Mouse (Mus musculus) liver, postnatal 0 days (tissue): ENCODE measurements around the gene Mapk1ip1. TPM values are rescaled to one million over a fixed set of nuclear protein-coding genes. Genes with fewer than 3 reads are reported as not detected.

Experiments
- ATAC-seq: fragments of 200-750 bp; cut with Nextera tagmentation; 2 replicates; pipeline ENCODE4 v1.8.0; 2017; ENCODE audit warnings: mild to moderate bottlenecking, moderate library complexity
- DNase-seq: peaks from one replicate; pipeline ENCODE4 v3.0.0-alpha.2; 2016
- H3K27ac ChIP-seq: fragments of 300-500 bp; sonication (generic); 2 replicates; pipeline ENCODE4 v1.5.1; 2014; ENCODE audit warnings: antibody characterized with exemption, moderate library complexity, mild to moderate bottlenecking, low read depth
- H3K27me3 ChIP-seq: fragments of 300-500 bp; sonication (generic); 2 replicates; pipeline ENCODE4 v1.6.1; 2014; ENCODE audit warnings: low read length, control low read depth, mixed read lengths; ENCODE audit not compliant: insufficient read depth
- H3K36me3 ChIP-seq: fragments of 300-500 bp; sonication (generic); replicated peaks from 2 replicates; pipeline ENCODE4 v1.6.1; 2014; ENCODE audit warnings: mild to moderate bottlenecking, control low read depth, low read length, moderate library complexity, mixed read lengths; ENCODE audit not compliant: insufficient read depth
- H3K4me1 ChIP-seq: fragments of 300-500 bp; sonication (generic); 2 replicates; pipeline ENCODE4 v1.6.1; 2014; ENCODE audit warnings: antibody characterized with exemption, mild to moderate bottlenecking, control low read depth; ENCODE audit not compliant: insufficient read depth
- H3K4me2 ChIP-seq: fragments of 300-500 bp; sonication (generic); 2 replicates; pipeline ENCODE4 v1.6.1; 2014; ENCODE audit warnings: low read depth, mild to moderate bottlenecking, low read length, moderate library complexity, mixed read lengths
- H3K4me3 ChIP-seq: fragments of 300-500 bp; sonication (generic); 2 replicates; pipeline ENCODE4 v1.5.1; 2014; ENCODE audit warnings: low read depth, low read length
- H3K9ac ChIP-seq: fragments of 300-500 bp; sonication (generic); replicated peaks from 2 replicates; pipeline ENCODE4 v1.6.1; 2014; ENCODE audit warnings: mild to moderate bottlenecking, moderate library complexity
- H3K9me3 ChIP-seq: fragments of 300-500 bp; sonication (generic); 2 replicates; pipeline ENCODE4 v1.6.1; 2016; ENCODE audit warnings: mild to moderate bottlenecking, control low read depth, low read length, mixed read lengths
- CTCF ChIP-seq: sonication (generic); IDR thresholded peaks from 2 replicates; pipeline ENCODE4 v1.5.1; 2016; ENCODE audit warnings: antibody characterized with exemption, low read depth
- EP300 ChIP-seq: IDR thresholded peaks from 2 replicates; pipeline ENCODE4 v1.6.1; 2016; ENCODE audit warnings: antibody characterized with exemption, low read depth, mild to moderate bottlenecking
- WGBS: fragments of 180-500 bp; shearing (Covaris S2); extraction: QIAGEN DNeasy Blood & Tissue Kit; methylation state at CpG from one replicate; pipeline ENCODE4 v1.1.7; 2014; ENCODE audit not compliant: insufficient replicate concordance; 5-methylcytosine and 5-hydroxymethylcytosine counted together
- polyA plus RNA-seq: library from polyadenylated mRNA; unstranded; fragments of >200 nt; fragmentation: Nextera tagmentation; extraction: Ambion mirVana; gene quantifications from 2 replicates; pipeline ENCODE4 v1.2.1, GENCODE M21; 2015

Gene Mapk1ip1
- polyA plus RNA-seq, 1 experiment from 2014 or later: 5.5 TPM

DNA sequence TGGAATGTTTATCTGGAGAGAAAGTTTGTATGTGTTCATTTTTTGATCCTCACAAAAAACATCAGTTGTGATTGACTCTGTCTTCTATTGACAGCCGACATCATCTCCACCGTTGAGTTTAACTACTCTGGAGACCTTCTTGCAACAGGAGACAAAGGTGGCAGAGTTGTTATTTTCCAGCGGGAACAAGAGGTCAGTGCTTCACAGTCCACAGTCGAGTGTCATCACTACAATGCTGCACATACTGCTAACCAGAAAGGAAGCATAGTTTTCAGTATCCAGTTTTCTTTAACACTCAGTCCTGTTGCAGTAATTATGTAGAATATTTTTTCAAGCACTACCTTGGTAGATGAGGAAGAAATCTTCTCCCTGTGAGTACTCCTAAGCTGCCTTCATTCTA is 22.2 kb upstream of the Mapk1ip1 start:
- DNase-seq: no peak
- Histone ChIP-seq H3K9ac (no peak overlapping the region), H3K4me1 (peaks cover 25% of the 10 kb centered on the region), H3K27me3 (no peaks in the 10 kb centered on the region), H3K4me3 (no peak overlapping the region), H3K27ac (peak overlapping the region; percentile 64), H3K4me2 (no peak overlapping the region), H3K36me3 (peaks cover 34% of the 10 kb centered on the region), H3K9me3 (no peaks in the 10 kb centered on the region)
- no peak for TF ChIP-seq EP300
- peak; percentile 41 for ATAC-seq
- WGBS: 72% methylated on average over 4 of the region's 4 CpGs

DNA sequence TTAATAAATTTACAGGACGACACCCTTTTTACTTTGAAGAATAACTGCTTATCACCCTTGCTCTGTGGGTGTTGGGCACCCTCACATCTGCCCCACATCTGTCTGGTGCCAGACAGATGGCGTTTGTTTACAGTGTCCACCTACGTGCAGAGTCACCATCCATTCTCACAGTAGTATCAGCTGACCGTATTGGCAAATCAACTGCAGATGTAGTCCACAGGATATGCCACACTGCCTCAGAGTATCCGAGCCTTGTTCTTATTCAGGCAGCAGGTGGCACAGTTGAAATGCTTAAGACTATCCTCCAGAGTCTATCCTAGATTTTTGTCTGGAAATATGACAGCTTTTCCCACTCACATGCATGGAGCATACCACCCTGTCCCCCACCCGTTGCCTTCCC is 21.2 kb upstream of the Mapk1ip1 start:
- no peak overlapping the region for H3K9ac ChIP-seq
- no peak for DNase-seq
- TF ChIP-seq EP300 (no peak), CTCF (no peak)
- WGBS: 61% methylated on average over 6 of the region's 6 CpGs
- H3K27ac ChIP-seq: peak overlapping the region; percentile 73
- no peak overlapping the region for H3K4me2 ChIP-seq
- peaks cover 22% of the 10 kb centered on the region for H3K4me1 ChIP-seq
- no peaks in the 10 kb centered on the region for H3K9me3 ChIP-seq
- ATAC-seq: peak; percentile 93
- H3K27me3 ChIP-seq: no peaks in the 10 kb centered on the region
- no peak overlapping the region for H3K4me3 ChIP-seq
- H3K36me3 ChIP-seq: peaks cover 31% of the 10 kb centered on the region

DNA sequence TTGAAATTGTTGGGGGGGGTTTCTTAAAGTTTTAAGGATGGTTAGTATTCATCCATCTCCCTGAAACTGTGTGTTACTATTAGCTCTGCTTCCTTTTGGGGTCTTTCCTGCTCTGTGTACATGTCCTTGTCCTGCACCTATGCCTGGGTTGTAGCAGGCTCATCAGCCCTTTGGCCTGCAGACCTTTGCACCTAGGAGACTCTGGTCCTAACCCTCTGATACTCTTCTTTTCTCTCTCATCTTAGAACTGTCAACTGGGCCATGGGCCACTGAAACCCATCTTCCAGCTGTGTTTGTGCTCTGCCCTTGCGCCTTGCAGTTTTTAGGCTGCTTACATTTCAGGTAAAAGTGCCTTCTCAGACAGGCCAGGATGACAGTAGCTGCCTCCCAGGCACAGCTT is 18.7 kb upstream of the Mapk1ip1 start:
- Histone ChIP-seq H3K27me3 (no peaks in the 10 kb centered on the region), H3K27ac (no peak overlapping the region), H3K9me3 (no peaks in the 10 kb centered on the region), H3K4me2 (no peak overlapping the region), H3K36me3 (peaks cover 11% of the 10 kb centered on the region), H3K4me3 (no peak overlapping the region), H3K9ac (no peak overlapping the region), H3K4me1 (peaks cover 22% of the 10 kb centered on the region)
- WGBS: 73% methylated on average over 1 of the region's 1 CpGs
- ATAC-seq (no peak), DNase-seq (no peak)
- no peak for TF ChIP-seq EP300
- TF ChIP-seq CTCF: no peak

- DNase-seq (no peak), ATAC-seq (no peak)
- TF ChIP-seq EP300: no peak
- TF ChIP-seq CTCF: no peak
- Histone ChIP-seq H3K9ac (no peak overlapping the region), H3K9me3 (no peaks in the 10 kb centered on the region), H3K27me3 (no peaks in the 10 kb centered on the region), H3K27ac (no peak overlapping the region), H3K4me2 (no peak overlapping the region), H3K4me3 (no peak overlapping the region), H3K36me3 (peaks cover 4% of the 10 kb centered on the region), H3K4me1 (peaks cover 22% of the 10 kb centered on the region)
- 82% methylated on average over 3 of the region's 3 CpGs for WGBS
These were observed 18.0 kb upstream of the Mapk1ip1 start for GRCm38 (mm10) chr7:138863950-138864572.

GRCm38 (mm10) chr7:138856670-138857069 is 10.6 kb upstream of the Mapk1ip1 start:
- Histone ChIP-seq H3K27me3 (no peaks in the 10 kb centered on the region), H3K9me3 (no peaks in the 10 kb centered on the region), H3K36me3 (peaks cover 33% of the 10 kb centered on the region), H3K27ac (no peak overlapping the region), H3K9ac (no peak overlapping the region), H3K4me3 (no peak overlapping the region), H3K4me1 (peaks cover 3% of the 10 kb centered on the region), H3K4me2 (no peak overlapping the region)
- ATAC-seq: no peak
- DNase-seq: no peak
- WGBS: 68% methylated on average over 2 of the region's 2 CpGs
- no peak for TF ChIP-seq CTCF
- TF ChIP-seq EP300: no peak

DNA sequence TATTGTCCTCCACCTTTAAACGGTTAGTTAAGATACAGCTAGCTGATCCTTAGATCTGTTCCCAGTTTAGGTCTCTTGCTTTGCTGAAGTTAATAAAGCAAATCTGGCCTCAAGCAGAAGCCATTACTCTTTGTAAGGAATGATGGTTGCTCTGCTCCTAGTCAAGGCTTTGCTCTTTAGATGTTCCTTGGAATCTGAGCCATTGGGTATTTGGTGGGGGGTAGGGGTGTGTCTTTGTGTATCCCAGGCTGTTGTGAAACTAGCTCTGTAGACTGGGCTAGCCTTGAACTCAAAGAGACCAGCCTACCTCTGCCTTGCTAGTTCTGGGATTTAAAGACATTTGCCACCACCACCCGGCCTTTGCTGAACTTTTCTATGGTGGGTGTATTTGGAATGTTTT is 8.1 kb upstream of the Mapk1ip1 start:
- H3K36me3 ChIP-seq: peaks cover 45% of the 10 kb centered on the region

More for the DNA sequence above, 8.1 kb upstream of the Mapk1ip1 start:
- Histone ChIP-seq H3K27me3 (no peaks in the 10 kb centered on the region), H3K4me1 (0 out of 2 replicates have a peak, but pooled peaks cover 5% of the 10 kb centered on the region), H3K27ac (no peak overlapping the region), H3K4me3 (no peak overlapping the region), H3K9ac (no peak overlapping the region), H3K9me3 (no peaks in the 10 kb centered on the region), H3K4me2 (no peak overlapping the region)
- no peak for TF ChIP-seq EP300
- TF ChIP-seq CTCF: no peak
- no peak for DNase-seq
- 96% methylated on average over 2 of the region's 2 CpGs for WGBS
- no peak for ATAC-seq
